Comparison of ENCODE assay signal across 14 mouse cellular contexts in genomic region chr6:38481694-38482371, GRCm38 (mm10). TPM values are rescaled to one million over a fixed set of nuclear protein-coding genes. Genes with fewer than 3 reads are reported as not detected.
DNase-seq lines count a peak whose midpoint lies in the region; ATAC-seq and TF ChIP-seq lines count a peak whose summit lies in the region.
"Had no signal": no experiment of that assay in that cellular context is flagged by ENCODE, and none has a peak within 500 bp of the region (broad histone marks: within the 10 kb centered on the region; RNA-seq: fewer than 3 reads in every experiment).

No protein-coding gene starts in this region.

- H3K4me1 ChIP-seq in intestine, embryonic 16.5 days (ENCODE audit: control insufficient read depth, insufficient read depth, low read length) = no peaks in the 10 kb centered on the region
- H3K4me1 ChIP-seq in stomach, postnatal 0 days (replicated peaks; ENCODE audit: control insufficient read depth, insufficient read depth) = no peaks in the 10 kb centered on the region

- no peak overlapping the region for H3ac ChIP-seq in myocyte (ENCODE audit: control insufficient read depth, insufficient read length)

- no peak for ATAC-seq in intestine, embryonic 16.5 days
- no peak for ATAC-seq in stomach, postnatal 0 days (ENCODE audit: low FRiP score, low TSS enrichment)
- ATAC-seq: intestine, postnatal 0 days had no signal

- H3K4me3 ChIP-seq in layer of hippocampus, adult 2 months = no peak overlapping the region
- H3K4me3 ChIP-seq in myocyte = no peak overlapping the region
- no peak overlapping the region for H3K4me3 ChIP-seq in intestine, embryonic 16.5 days (ENCODE audit: low read length)
- H3K4me3 ChIP-seq in stomach, postnatal 0 days (ENCODE audit: low read depth, low read length) = no peak overlapping the region
- H3K4me3 ChIP-seq: erythroblast, embryonic 14.5 days had no signal

- TF ChIP-seq POLR2A in myocyte (IDR thresholded peaks at IDR 0.05; ENCODE audit: insufficient read length, low read depth) = no peak

- TF ChIP-seq EP300 in stomach, postnatal 0 days (optimal IDR thresholded peaks at IDR 0.05) = no peak

- no peaks in the 10 kb centered on the region for H3K27me3 ChIP-seq in myocyte (ENCODE audit: control insufficient read depth, insufficient read depth, insufficient read length)
- no peaks in the 10 kb centered on the region for H3K27me3 ChIP-seq in intestine, embryonic 16.5 days (replicated peaks; ENCODE audit: control insufficient read depth, insufficient read depth, low read length)
- H3K27me3 ChIP-seq in stomach, postnatal 0 days (ENCODE audit: control insufficient read depth, insufficient read depth, low read length) = no peaks in the 10 kb centered on the region

- H3K9me3 ChIP-seq in intestine, embryonic 16.5 days (ENCODE audit: control insufficient read depth, low read length) = no peaks in the 10 kb centered on the region
- H3K9me3 ChIP-seq in stomach, postnatal 0 days (ENCODE audit: control insufficient read depth, low read length) = no peaks in the 10 kb centered on the region
- H3K9me3 ChIP-seq: G1E had no signal

- no peak for TF ChIP-seq CTCF in layer of hippocampus, adult 2 months (conservative IDR thresholded peaks at IDR 0.05)
- TF ChIP-seq CTCF in stomach, postnatal 0 days (IDR thresholded peaks at IDR 0.05; ENCODE audit: low read depth) = no peak

- DNase-seq in embryo, embryonic 11 days = peak; percentile 10
- DNase-seq in embryo, embryonic 9.5 days (ENCODE audit: extremely low spot score) = no peak
- no peak for DNase-seq in layer of hippocampus, adult 2 months (ENCODE audit: low spot score in 2 of 2)
- DNase-seq in layer of hippocampus, postnatal 25 days (ENCODE audit: extremely low spot score in 1 of 2, low spot score in 1 of 2) = no peak
- peak; percentile 26 for DNase-seq in gonadal fat pad, adult 2 months (ENCODE audit: low read depth)
- no peak for DNase-seq in stomach, postnatal 0 days (ENCODE audit: low spot score)
- DNase-seq: cerebellum, postnatal 25 days; thymus, postnatal 25 days had no signal

- peak overlapping the region; percentile 28 for H3K4me2 ChIP-seq in myocyte (ENCODE audit: low read depth)
- H3K4me2 ChIP-seq in intestine, embryonic 16.5 days (ENCODE audit: low read depth, low read length) = no peak overlapping the region
- no peak overlapping the region for H3K4me2 ChIP-seq in stomach, postnatal 0 days (replicated peaks; ENCODE audit: low read depth)
- H3K4me2 ChIP-seq: heart, embryonic 11.5 days had no signal

- H3K79me2 ChIP-seq in myocyte (ENCODE audit: control insufficient read depth, insufficient read depth) = no peaks in the 10 kb centered on the region

- no peak overlapping the region for H3K9ac ChIP-seq in intestine, embryonic 16.5 days (ENCODE audit: low read depth, low read length)
- no peak overlapping the region for H3K9ac ChIP-seq in stomach, postnatal 0 days (ENCODE audit: low read length)

- H3K27ac ChIP-seq in layer of hippocampus, adult 2 months = 0 out of 2 replicates have a peak overlapping the region, but pooled peaks have one; percentile 1
- H3K27ac ChIP-seq in intestine, embryonic 16.5 days (ENCODE audit: low read length) = no peak overlapping the region
- no peak overlapping the region for H3K27ac ChIP-seq in stomach, postnatal 0 days (replicated peaks)

- WGBS in intestine, embryonic 16.5 days = 68% methylated on average over 5 of the region's 5 CpGs
- 54% methylated on average over 5 of the region's 5 CpGs for WGBS in stomach, postnatal 0 days

- peaks cover 53% of the 10 kb centered on the region for H3K36me3 ChIP-seq in myocyte (ENCODE audit: control insufficient read depth, insufficient read depth)
- no peaks in the 10 kb centered on the region; the same call in 1 of the 2 replicates for H3K36me3 ChIP-seq in intestine, embryonic 16.5 days (ENCODE audit: control insufficient read depth, insufficient read depth, low read length)
- peaks cover 13% of the 10 kb centered on the region; the same call in 1 of the 2 replicates for H3K36me3 ChIP-seq in stomach, postnatal 0 days (ENCODE audit: control insufficient read depth, insufficient read depth, low read length)

TF ChIP-seq in myocyte, 11 proteins besides CTCF, POLR2A, EP300 and RAD21:
- TF ChIP-seq SRF (IDR thresholded peaks at IDR 0.05; ENCODE audit: control insufficient read depth, insufficient read length, low read depth) (no peak), MYOD1 (IDR thresholded peaks at IDR 0.05; ENCODE audit: control insufficient read depth in 1 of 3, insufficient read length in 2 of 3, low read depth in 2 of 3) (peak; percentile 74 to 84 (median 81)), USF1 (IDR thresholded peaks at IDR 0.05; ENCODE audit: low read depth) (no peak), E2F4 (IDR thresholded peaks at IDR 0.05; ENCODE audit: insufficient read depth) (no peak), POLR2AphosphoS2 (IDR thresholded peaks at IDR 0.05; ENCODE audit: insufficient read length, low read depth) (no peak), TCF3 (IDR thresholded peaks at IDR 0.05; ENCODE audit: insufficient read length, low read depth) (no peak), CEBPB (IDR thresholded peaks at IDR 0.05; ENCODE audit: insufficient read depth, poor library complexity, severe bottlenecking) (no peak), TCF12 (IDR thresholded peaks at IDR 0.05; ENCODE audit: insufficient read depth, poor library complexity, severe bottlenecking) (no peak), REST (IDR thresholded peaks at IDR 0.05; ENCODE audit: insufficient read depth, insufficient read length) (no peak), MAX (IDR thresholded peaks at IDR 0.05; ENCODE audit: low read depth) (no peak), MYOG (IDR thresholded peaks at IDR 0.05; ENCODE audit: control insufficient read depth in 1 of 3, insufficient read depth in 1 of 3, insufficient read length in 2 of 3, low read depth in 2 of 3) (peak in 2 of 3 experiments; percentile 65 to 84)

RNA-seq across cellular contexts. Expression of gene Ubn2, which starts 48.1 kb away (rescaled TPM):
- 10 to 100 TPM; 48.0 to 49.3 TPM for total RNA-seq in layer of hippocampus, adult 2 months (2021)
- total RNA-seq in layer of hippocampus, postnatal 25 days (2021) = 10 to 100 TPM; 33.8 to 46.4 TPM
- polyA plus RNA-seq in gonadal fat pad, adult 2 months (2012; rRNA removed) = 9.3 TPM in 2 replicates
- 2.3 TPM for polyA plus RNA-seq in myocyte (2012; fragmentation: generic; extraction: Trizol)
- 6.1 and 7.7 TPM in 2 replicates for polyA plus RNA-seq in intestine, embryonic 16.5 days (2015; fragmentation: Nextera tagmentation; extraction: Ambion mirVana)
- 5.3 and 6.7 TPM in 2 replicates for polyA plus RNA-seq in stomach, postnatal 0 days (2015; fragmentation: Nextera tagmentation; extraction: Ambion mirVana)

RNA-seq across cellular contexts. Expression of gene Fmc1, which starts 51.5 kb away (rescaled TPM):
- 10 to 100 TPM; 58.3 to 62.0 TPM for total RNA-seq in layer of hippocampus, adult 2 months (2021)
- 10 to 100 TPM; 50.7 to 63.4 TPM for total RNA-seq in layer of hippocampus, postnatal 25 days (2021)
- polyA plus RNA-seq in gonadal fat pad, adult 2 months (2012; rRNA removed) = 153 and 181 TPM in 2 replicates
- 110 TPM for polyA plus RNA-seq in myocyte (2012; fragmentation: generic; extraction: Trizol)
- polyA plus RNA-seq in intestine, embryonic 16.5 days (2015; fragmentation: Nextera tagmentation; extraction: Ambion mirVana) = 159 and 163 TPM in 2 replicates
- polyA plus RNA-seq in stomach, postnatal 0 days (2015; fragmentation: Nextera tagmentation; extraction: Ambion mirVana) = 157 and 166 TPM in 2 replicates

Comparison
In these comparisons a context has a peak if more than half of its experiments do, and no peak if none do; other contexts are left out.
1. DNase-seq: peak in embryo, embryonic 11 days (single experiment) and gonadal fat pad, adult 2 months (single experiment); none in embryo, embryonic 9.5 days (single experiment), layer of hippocampus, adult 2 months (0 of 2), layer of hippocampus, postnatal 25 days (0 of 2) and stomach, postnatal 0 days (single experiment).